Mouse (Mus musculus) layer of hippocampus, adult 9-10 months (tissue): ENCODE measurements around the gene Sgce.
"Not testable (repeated sequence)": the region's sequence is repeated elsewhere in the genome, so short reads cannot be mapped to it uniquely, and the experiment has no call there.

Source experiments
- DNase-seq: peaks from one replicate; pipeline ENCODE4 v3.0.0; 2022; ENCODE audit warnings: low spot score

Gene Sgce

GRCm38 (mm10) chr6:4746696-4747439, at the start of gene Sgce, which contains the start of gene Peg10:
TSS of gene Sgce (minus strand) at chr6:4747207.
TSS of gene Peg10 (plus strand) at chr6:4747306.
- DNase-seq: no peak

GRCm38 (mm10) chr6:4796281-4796680, 49.3 kb upstream of the Sgce start:
- DNase-seq: no peak

- no peak for DNase-seq
Measured at GRCm38 (mm10) chr6:4762252-4762651, 15.2 kb upstream of the Sgce start.

GRCm38 (mm10) chr6:4761415-4762142, 14.6 kb upstream of the Sgce start:
- not testable (repeated sequence) for DNase-seq

- DNase-seq: no peak
Measured at GRCm38 (mm10) chr6:4754886-4755285, 7.9 kb upstream of the Sgce start.

- no peak for DNase-seq
Measured at GRCm38 (mm10) chr6:4754286-4754685, 7.3 kb upstream of the Sgce start.

- no peak for DNase-seq
Measured at GRCm38 (mm10) chr6:4751355-4751754, 4.3 kb upstream of the Sgce start.

- DNase-seq: peak; percentile 75
Measured at GRCm38 (mm10) chr6:4749091-4749490, 2.1 kb upstream of the Sgce start.

- no peak for DNase-seq
Measured at GRCm38 (mm10) chr6:4748506-4748961, 1.5 kb upstream of the Sgce start.

GRCm38 (mm10) chr6:4747677-4748505, 884 bp upstream of the Sgce start:
- DNase-seq: peak; percentile 40

- no peak for DNase-seq
Measured at GRCm38 (mm10) chr6:4746036-4746695, 841 bp downstream of the Sgce start.

- DNase-seq: no peak
Measured at GRCm38 (mm10) chr6:4740511-4740910, 6.5 kb downstream of the Sgce start.

GRCm38 (mm10) chr6:4739522-4740355, 7.3 kb downstream of the Sgce start:
- DNase-seq: no peak

GRCm38 (mm10) chr6:4738717-4739116, 8.3 kb downstream of the Sgce start:
- DNase-seq: no peak

GRCm38 (mm10) chr6:4738034-4738629, 8.9 kb downstream of the Sgce start:
- no peak for DNase-seq

GRCm38 (mm10) chr6:4736372-4736771, 10.6 kb downstream of the Sgce start:
- DNase-seq: no peak

- no peak for DNase-seq
Measured at GRCm38 (mm10) chr6:4733208-4733607, 13.8 kb downstream of the Sgce start.

GRCm38 (mm10) chr6:4731675-4732074, 15.3 kb downstream of the Sgce start:
- DNase-seq: no peak

GRCm38 (mm10) chr6:4728305-4728704, 18.7 kb downstream of the Sgce start:
- no peak for DNase-seq

- DNase-seq: no peak
Measured at GRCm38 (mm10) chr6:4723998-4724757, 22.8 kb downstream of the Sgce start.
